Mouse (Mus musculus) layer of hippocampus, adult 8-10 months (tissue): ENCODE data around the gene Cd3g. TPM values are rescaled to one million over a fixed set of nuclear protein-coding genes. Genes with fewer than 3 reads are reported as not detected.
"Not testable (repeated sequence)": the region's sequence is repeated elsewhere in the genome, so short reads cannot be mapped to it uniquely, and the experiment has no call there.

Source experiments
- DNase-seq, 2 experiments: peaks; one replicate each; pipeline ENCODE4 v3.0.0; 2022; ENCODE audit warnings: low spot score in 2 of 2
- total RNA-seq, 4 experiments: library from RNA; stranded (reverse); gene quantifications; 2 replicates each; pipeline ENCODE4 v1.2.4; 2022

Cd3g gene
- total RNA-seq, 4 experiments from 2014 or later = 0.38 to 0.43 TPM; not detected in 2

- DNase-seq = no peak
Measured at GRCm38 (mm10) chr9:44986242-44986781, 6.1 kb upstream of the Cd3g start.

GRCm38 (mm10) chr9:44985721-44986161, 5.5 kb upstream of the Cd3g start:
- DNase-seq = no peak

- no peak for DNase-seq
Measured at GRCm38 (mm10) chr9:44983001-44983400, 2.8 kb upstream of the Cd3g start.

GRCm38 (mm10) chr9:44982531-44982930, 2.3 kb upstream of the Cd3g start:
- DNase-seq = no peak

GRCm38 (mm10) chr9:44982081-44982480, 1.9 kb upstream of the Cd3g start:
- DNase-seq = no peak

- DNase-seq = no peak
Measured at GRCm38 (mm10) chr9:44981676-44982075, 1.4 kb upstream of the Cd3g start, which contains the start of gene Cd3d. Cd3d (plus strand) TSS chr9:44981786.

- DNase-seq = no peak
Measured at GRCm38 (mm10) chr9:44981104-44981503, 873 bp upstream of the Cd3g start.

- DNase-seq = no peak
Measured at GRCm38 (mm10) chr9:44979806-44980205, 425 bp downstream of the Cd3g start.

GRCm38 (mm10) chr9:44977813-44978212, 2.4 kb downstream of the Cd3g start:
- no peak for DNase-seq

GRCm38 (mm10) chr9:44969450-44969849, 10.8 kb downstream of the Cd3g start:
- no peak for DNase-seq

GRCm38 (mm10) chr9:44967763-44968162, 12.5 kb downstream of the Cd3g start:
- not testable (repeated sequence) for DNase-seq

- peak; percentile 47 to 55 for DNase-seq
Measured at GRCm38 (mm10) chr9:44966815-44967242, 13.4 kb downstream of the Cd3g start.

- no peak for DNase-seq
Measured at GRCm38 (mm10) chr9:44965833-44966466, 14.3 kb downstream of the Cd3g start.

- peak; percentile 98 to 99 for DNase-seq
Measured at GRCm38 (mm10) chr9:44965126-44965832, 15.0 kb downstream of the Cd3g start, which contains the start of gene Ube4a. Ube4a (minus strand) TSS chr9:44965600.

- DNase-seq = no peak
Measured at GRCm38 (mm10) chr9:44954432-44954831, 25.8 kb downstream of the Cd3g start.

- no peak for DNase-seq
Measured at GRCm38 (mm10) chr9:44947836-44948235, 32.4 kb downstream of the Cd3g start.

- peak in 1 of 2 experiments; percentile 28 for DNase-seq
Measured at GRCm38 (mm10) chr9:44946185-44946695, 34.0 kb downstream of the Cd3g start.

- no peak for DNase-seq
Measured at GRCm38 (mm10) chr9:44942421-44942820, 37.8 kb downstream of the Cd3g start.

- DNase-seq = no peak
Measured at GRCm38 (mm10) chr9:44941756-44942155, 38.5 kb downstream of the Cd3g start.

- DNase-seq = no peak
Measured at GRCm38 (mm10) chr9:44921543-44921942, 58.7 kb downstream of the Cd3g start.

- DNase-seq = peak in 1 of 2 experiments; percentile 66
Measured at GRCm38 (mm10) chr9:44921123-44921468, 59.1 kb downstream of the Cd3g start.
